Mouse (Mus musculus) ES-Bruce4 (cell line): ENCODE data around the gene S1pr2. TPM values are rescaled to one million over a fixed set of nuclear protein-coding genes. Genes with fewer than 3 reads are reported as not detected.

ENCODE experiments used
- H3K27ac ChIP-seq: 2 replicates; pipeline ENCODE4 v1.5.1; 2012; ENCODE audit warnings: low read length, inconsistent platforms; ENCODE audit not compliant: insufficient read depth
- H3K27me3 ChIP-seq: 2 replicates; pipeline ENCODE4 v1.6.1; 2012; ENCODE audit warnings: mild to moderate bottlenecking, low read length, inconsistent platforms; ENCODE audit not compliant: control insufficient read depth, poor library complexity, insufficient read depth, severe bottlenecking
- H3K36me3 ChIP-seq: 2 replicates; pipeline ENCODE4 v1.6.1; 2012; ENCODE audit warnings: inconsistent platforms, mild to moderate bottlenecking, low read length, moderate library complexity; ENCODE audit not compliant: control insufficient read depth, poor library complexity, insufficient read depth, severe bottlenecking
- H3K4me1 ChIP-seq: one replicate; pipeline ENCODE4 v1.8.1; 2011; ENCODE audit warnings: low read length; ENCODE audit not compliant: control insufficient read depth, insufficient read depth
- H3K4me3 ChIP-seq: 2 replicates; pipeline ENCODE4 v1.5.1; 2011; ENCODE audit warnings: low read depth, mild to moderate bottlenecking, low read length
- H3K9ac ChIP-seq: 2 replicates; pipeline ENCODE4 v1.6.1; 2012; ENCODE audit warnings: low read depth, mild to moderate bottlenecking, inconsistent platforms; ENCODE audit not compliant: poor library complexity, severe bottlenecking
- H3K9me3 ChIP-seq: replicated peaks from 2 replicates; pipeline ENCODE4 v1.6.1; 2012; ENCODE audit warnings: mild to moderate bottlenecking, low read length, inconsistent platforms; ENCODE audit not compliant: control insufficient read depth, poor library complexity, insufficient read depth, severe bottlenecking
- CTCF ChIP-seq: IDR thresholded peaks from one replicate; pipeline ENCODE4 v1.8.1; 2011; ENCODE audit warnings: low read depth, low read length
- EP300 ChIP-seq: IDR thresholded peaks from 2 replicates; pipeline ENCODE4 v1.6.1; 2011; ENCODE audit warnings: low read depth, low read length; ENCODE audit not compliant: insufficient read depth
- POLR2A ChIP-seq: IDR thresholded peaks from one replicate; pipeline ENCODE4 v1.8.1; 2011; ENCODE audit warnings: low read length; ENCODE audit not compliant: insufficient read depth
- polyA plus RNA-seq: library from polyadenylated mRNA; stranded (reverse); fragments of >200 nt; gene quantifications from 2 replicates; pipeline ENCODE4 v1.2.4, GENCODE M21; 2011; ENCODE audit warnings: low read depth; ENCODE audit not compliant: missing spikeins, insufficient read depth, insufficient read length

Gene S1pr2
- polyA plus RNA-seq, 1 experiment, result 19.9 TPM

DNA sequence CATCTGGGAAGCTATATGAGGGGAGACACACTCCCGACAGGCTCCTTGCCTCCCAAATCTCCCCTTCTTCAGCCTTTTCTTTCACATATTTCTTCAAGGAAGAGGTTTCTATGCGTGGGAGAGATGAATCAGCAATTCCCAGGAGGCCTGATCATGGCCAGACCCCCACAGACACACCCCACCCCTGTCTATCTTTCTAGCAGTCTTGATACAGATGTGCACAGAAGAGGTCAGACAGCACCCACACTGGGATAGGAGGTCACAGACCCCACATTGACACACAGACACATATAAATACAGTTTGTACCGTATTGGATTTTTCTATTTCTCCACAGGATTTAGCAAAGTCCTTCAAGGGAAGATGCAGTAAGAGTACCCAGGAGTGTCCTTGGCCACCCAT is 10.6 kb downstream of the S1pr2 start:
- H3K9ac ChIP-seq, result no peak overlapping the region
- H3K36me3 ChIP-seq, result peaks cover 28% of the 10 kb centered on the region
- H3K27me3 ChIP-seq, result no peaks in the 10 kb centered on the region
- no peaks in the 10 kb centered on the region for H3K9me3 ChIP-seq
- 0 out of 2 replicates have a peak overlapping the region, but pooled peaks have one; percentile 17 for H3K27ac ChIP-seq
- TF ChIP-seq POLR2A (no peak), CTCF (no peak), EP300 (no peak)
- H3K4me3 ChIP-seq, result no peak overlapping the region
- H3K4me1 ChIP-seq, result peaks cover 9% of the 10 kb centered on the region

- H3K27me3 ChIP-seq, result no peaks in the 10 kb centered on the region
- peaks cover 28% of the 10 kb centered on the region for H3K36me3 ChIP-seq
- H3K27ac ChIP-seq, result 0 out of 2 replicates have a peak overlapping the region, but pooled peaks have one; percentile 17
- no peak for TF ChIP-seq EP300
- no peak overlapping the region for H3K9ac ChIP-seq
- no peaks in the 10 kb centered on the region for H3K9me3 ChIP-seq
- no peak overlapping the region for H3K4me3 ChIP-seq
- peaks cover 7% of the 10 kb centered on the region for H3K4me1 ChIP-seq
These were observed 11.0 kb downstream of the S1pr2 start for GRCm38 (mm10) chr9:20965606-20966005.

- Histone ChIP-seq H3K9me3 (no peaks in the 10 kb centered on the region), H3K36me3 (peaks cover 4% of the 10 kb centered on the region), H3K27ac (no peak overlapping the region), H3K4me1 (peaks cover 4% of the 10 kb centered on the region), H3K4me3 (no peak overlapping the region), H3K9ac (no peak overlapping the region), H3K27me3 (no peaks in the 10 kb centered on the region)
- TF ChIP-seq EP300, result no peak
These were observed 15.0 kb downstream of the S1pr2 start for GRCm38 (mm10) chr9:20961557-20961956.

DNA sequence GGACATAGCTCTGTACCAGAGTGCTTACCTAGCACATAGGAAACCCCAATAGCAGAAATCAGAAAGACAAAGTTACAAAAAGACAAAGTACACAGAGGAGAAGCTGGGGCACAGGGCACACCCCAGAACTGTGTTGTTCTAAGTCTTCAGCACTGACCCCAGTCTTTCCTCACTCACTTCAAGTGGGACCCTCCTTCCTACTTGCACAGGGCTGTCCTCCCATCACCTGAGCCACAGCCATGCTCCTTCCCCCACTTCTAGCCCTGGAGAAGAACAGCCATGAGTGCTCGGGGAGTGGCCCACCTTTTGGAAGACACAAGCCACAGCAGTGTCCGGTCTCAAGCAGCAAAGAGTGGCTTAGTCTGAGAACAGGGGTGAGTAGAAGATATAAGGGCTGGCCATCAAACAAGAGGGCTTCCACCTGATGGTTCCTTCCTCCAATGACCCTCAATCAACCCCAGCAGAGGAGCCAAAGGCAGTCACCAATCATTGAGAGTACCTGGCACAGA is 17.1 kb downstream of the S1pr2 start, which contains the start of gene Dnmt1:
Gene Dnmt1 (minus strand): TSS at position 459 of the 509 bp plus-strand sequence.
- no peaks in the 10 kb centered on the region for H3K9me3 ChIP-seq
- H3K27me3 ChIP-seq, result no peaks in the 10 kb centered on the region
- no peak within 1 kb of the TSS for H3K9ac ChIP-seq
- H3K4me3 ChIP-seq, result no peak within 1 kb of the TSS
- TF ChIP-seq CTCF, result no peak
- TF ChIP-seq EP300, result no peak
- TF ChIP-seq POLR2A, result no peak
- H3K27ac ChIP-seq, result no peak within 1 kb of the TSS
- no peaks in the 10 kb centered on the region for H3K36me3 ChIP-seq
- H3K4me1 ChIP-seq, result peaks cover 2% of the 10 kb centered on the region

GRCm38 (mm10) chr9:20956989-20957388 is 19.6 kb downstream of the S1pr2 start:
- Histone ChIP-seq H3K9ac (no peak overlapping the region), H3K36me3 (no peaks in the 10 kb centered on the region), H3K27ac (no peak overlapping the region), H3K4me3 (no peak overlapping the region), H3K4me1 (peaks cover 2% of the 10 kb centered on the region), H3K9me3 (no peaks in the 10 kb centered on the region), H3K27me3 (no peaks in the 10 kb centered on the region)
- TF ChIP-seq EP300, result no peak

- H3K36me3 ChIP-seq, result no peaks in the 10 kb centered on the region
- no peaks in the 10 kb centered on the region for H3K27me3 ChIP-seq
- H3K9ac ChIP-seq, result peak overlapping the region; percentile 93
- no peaks in the 10 kb centered on the region for H3K4me1 ChIP-seq
- peak overlapping the region; percentile 28; the same call in 1 of the 2 replicates for H3K27ac ChIP-seq
- H3K9me3 ChIP-seq, result no peaks in the 10 kb centered on the region
- no peak for TF ChIP-seq CTCF
- peak; percentile 98 for TF ChIP-seq POLR2A
- 0 out of 2 replicates have a peak, but pooled peaks have one; percentile 69 for TF ChIP-seq EP300
- peak overlapping the region; percentile 82 for H3K4me3 ChIP-seq
These were observed 23.9 kb downstream of the S1pr2 start for GRCm38 (mm10) chr9:20952520-20953227.
